Mouse (Mus musculus) G1E (cell line): ENCODE data around the gene Selenoo. TPM values are rescaled to one million over a fixed set of nuclear protein-coding genes. Genes with fewer than 3 reads are reported as not detected.

ENCODE experiments used
- ATAC-seq: 2 replicates; pipeline ENCODE4 v1.8.0; 2016; ENCODE audit warnings: mild to moderate bottlenecking; ENCODE audit not compliant: insufficient number of reproducible peaks, poor library complexity, low FRiP score, severe bottlenecking; ENCODE audit errors: extremely low read depth
- DNase-seq: peaks from one replicate; pipeline ENCODE4 v3.0.0; 2012; ENCODE audit warnings: low spot score
- H3K27me3 ChIP-seq: 2 replicates; pipeline ENCODE4 v1.6.1; 2012; ENCODE audit warnings: mild to moderate bottlenecking, low read length, inconsistent platforms; ENCODE audit not compliant: insufficient read depth
- H3K36me3 ChIP-seq: replicated peaks from 2 replicates; pipeline ENCODE3; 2012; ENCODE audit warnings: mild to moderate bottlenecking, inconsistent platforms
- H3K4me1 ChIP-seq: 2 replicates; pipeline ENCODE4 v1.6.1; 2012; ENCODE audit warnings: low read depth, low read length, inconsistent platforms, mixed read lengths; ENCODE audit not compliant: insufficient read depth
- H3K4me3 ChIP-seq: 2 replicates; pipeline ENCODE4 v1.5.1; 2012; ENCODE audit warnings: low read depth, mild to moderate bottlenecking, inconsistent platforms, low read length, moderate library complexity, mixed read lengths
- H3K9me3 ChIP-seq: replicated peaks from 2 replicates; pipeline ENCODE4 v1.6.1; 2012; ENCODE audit warnings: inconsistent platforms
- CTCF ChIP-seq: IDR thresholded peaks from 2 replicates; pipeline ENCODE4 v1.5.1; 2012; ENCODE audit warnings: low read depth, low read length, inconsistent platforms, mixed read lengths
- GATA1 ChIP-seq: IDR thresholded peaks from 2 replicates; pipeline ENCODE4 v1.6.1; 2012; ENCODE audit warnings: borderline replicate concordance, low read length, inconsistent platforms, mixed read lengths
- GATA2 ChIP-seq: IDR thresholded peaks from 2 replicates; pipeline ENCODE4 v1.6.1; 2012; ENCODE audit warnings: low read depth, low read length, inconsistent platforms, borderline replicate concordance
- POLR2AphosphoS5 ChIP-seq: IDR thresholded peaks from 2 replicates; pipeline ENCODE4 v1.6.1; 2012; ENCODE audit warnings: low read depth, low read length, inconsistent platforms; ENCODE audit not compliant: insufficient replicate concordance
- TAL1 ChIP-seq: conservative IDR thresholded peaks from 2 replicates; pipeline ENCODE4 v1.6.1; 2012; ENCODE audit warnings: low read depth, low read length, inconsistent platforms, mixed read lengths
- polyA plus RNA-seq: library from polyadenylated mRNA; stranded (reverse); fragments of >175 nt; gene quantifications from 2 replicates; pipeline ENCODE4 v1.2.3, GENCODE M21; 2012
- total RNA-seq, 2 experiments: library from RNA; stranded (forward) in 1 of 2; stranded (reverse) in 1 of 2; fragments of 200-1000 nt in 1 of 2; fragments of >200 nt in 1 of 2; fragmentation: Nextera tagmentation in 1 of 2; gene quantifications; 2 replicates each; pipeline ENCODE4 v1.2.3; 2014 to 2017

Gene Selenoo
- total and polyA plus RNA-seq, 3 experiments: 11.6 to 25.2 (median 17.8) TPM

GRCm38 (mm10) chr15:89060032-89060681 is 28.7 kb upstream of the Selenoo start:
- DNase-seq: no peak
- no peak for ATAC-seq
- Histone ChIP-seq H3K4me1 (no peaks in the 10 kb centered on the region; the same call in 1 of the 2 replicates), H3K27me3 (peaks cover 33% of the 10 kb centered on the region), H3K9me3 (peaks cover 4% of the 10 kb centered on the region), H3K4me3 (no peak overlapping the region; the same call in 1 of the 2 replicates), H3K36me3 (no peaks in the 10 kb centered on the region)
- TF ChIP-seq GATA1 (no peak), POLR2AphosphoS5 (no peak)

DNA sequence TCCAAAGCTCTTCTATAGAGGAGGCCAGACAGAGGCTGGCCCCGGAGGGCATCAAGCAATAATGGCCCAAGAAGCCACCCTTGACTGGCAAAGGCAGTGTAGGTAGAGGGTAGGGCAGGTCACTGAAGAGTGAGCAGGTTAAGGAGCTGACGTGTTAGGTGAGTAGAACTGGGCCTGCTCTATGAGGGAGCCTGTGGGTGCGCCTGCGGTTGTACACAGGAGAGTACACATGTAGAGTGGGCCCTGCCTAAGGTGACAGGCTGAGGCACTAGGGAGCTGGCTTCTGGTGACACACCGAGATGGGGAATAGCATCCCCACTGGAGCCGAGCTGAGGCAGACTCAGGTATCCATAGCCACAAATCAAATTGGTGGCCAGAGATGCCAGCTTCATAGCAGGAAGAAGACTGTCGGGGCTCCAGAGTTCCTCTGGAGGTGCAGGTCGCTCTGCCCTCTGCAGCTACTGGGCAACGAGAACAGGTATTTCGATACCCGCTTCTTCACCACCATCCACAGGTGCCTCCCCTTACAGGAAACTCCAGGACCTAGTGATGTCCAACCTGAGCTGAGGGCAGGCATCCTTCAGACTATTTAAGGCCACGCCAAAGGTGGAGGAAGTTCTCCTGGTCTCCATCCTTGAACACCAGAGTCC is 27.9 kb upstream of the Selenoo start:
- H3K4me3 ChIP-seq: no peak overlapping the region
- H3K9me3 ChIP-seq: peaks cover 4% of the 10 kb centered on the region
- DNase-seq (no peak), ATAC-seq (no peak)
- TF ChIP-seq POLR2AphosphoS5 (no peak), CTCF (no peak), GATA1 (no peak), GATA2 (no peak), TAL1 (no peak)
- H3K27me3 ChIP-seq: peaks cover 33% of the 10 kb centered on the region
- H3K4me1 ChIP-seq: no peaks in the 10 kb centered on the region; the same call in 1 of the 2 replicates
- no peaks in the 10 kb centered on the region for H3K36me3 ChIP-seq

- ATAC-seq (no peak), DNase-seq (no peak)
- TF ChIP-seq GATA2 (no peak), POLR2AphosphoS5 (no peak), CTCF (no peak), TAL1 (no peak), GATA1 (no peak)
- Histone ChIP-seq H3K9me3 (peaks cover 4% of the 10 kb centered on the region), H3K27me3 (peaks cover 31% of the 10 kb centered on the region), H3K36me3 (no peaks in the 10 kb centered on the region), H3K4me1 (no peaks in the 10 kb centered on the region; the same call in 1 of the 2 replicates), H3K4me3 (no peak overlapping the region)
Observed at GRCm38 (mm10) chr15:89061761-89062517, 26.9 kb upstream of the Selenoo start.

DNA sequence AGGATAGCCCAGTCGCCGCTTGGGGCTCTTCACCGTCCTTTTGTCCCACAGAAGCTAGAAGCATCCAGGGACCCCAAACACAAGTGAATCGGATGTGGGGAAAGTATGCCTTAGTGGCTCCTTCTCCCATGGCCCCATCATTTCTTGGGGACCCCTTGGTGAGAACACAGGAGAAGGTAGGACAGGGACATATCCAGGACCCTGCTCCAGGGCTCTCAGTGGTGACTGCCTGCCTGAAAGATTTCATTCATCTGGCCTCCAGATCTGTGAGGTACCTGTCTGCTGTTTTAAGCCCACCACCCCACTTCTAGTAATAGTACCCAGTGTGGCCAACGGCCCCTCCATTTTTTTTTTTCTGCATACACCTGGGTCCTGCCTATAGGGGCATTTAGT is 26.4 kb upstream of the Selenoo start:
- H3K4me1 ChIP-seq: no peaks in the 10 kb centered on the region; the same call in 1 of the 2 replicates
- DNase-seq (no peak), ATAC-seq (no peak)
- TF ChIP-seq GATA2: no peak
- no peak for TF ChIP-seq POLR2AphosphoS5
- TF ChIP-seq TAL1: no peak
- no peak for TF ChIP-seq GATA1
- no peak for TF ChIP-seq CTCF
- peaks cover 4% of the 10 kb centered on the region for H3K9me3 ChIP-seq
- no peaks in the 10 kb centered on the region for H3K36me3 ChIP-seq
- peaks cover 34% of the 10 kb centered on the region for H3K27me3 ChIP-seq
- H3K4me3 ChIP-seq: no peak overlapping the region

DNA sequence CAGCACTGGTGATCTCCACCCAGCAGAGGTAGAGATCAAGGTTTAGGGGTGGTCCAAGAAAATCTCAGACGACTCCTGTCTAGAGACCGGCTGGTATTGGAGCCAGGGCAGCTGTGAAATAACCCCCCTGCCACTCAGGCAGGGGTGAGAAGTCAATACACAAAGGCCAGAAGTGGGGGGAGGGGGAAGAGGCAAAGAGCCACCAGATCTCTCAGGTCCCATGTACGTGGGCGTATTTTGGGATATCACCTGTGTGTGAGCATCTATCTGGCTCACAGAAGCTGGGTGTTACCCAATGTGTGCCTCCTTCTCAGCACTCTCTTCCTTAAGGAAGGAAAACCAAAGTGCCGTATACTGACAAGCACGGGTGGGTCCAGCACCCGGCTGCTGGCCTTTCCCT is 25.9 kb upstream of the Selenoo start:
- Histone ChIP-seq H3K36me3 (no peaks in the 10 kb centered on the region), H3K4me1 (no peaks in the 10 kb centered on the region; the same call in 1 of the 2 replicates), H3K27me3 (peaks cover 37% of the 10 kb centered on the region), H3K4me3 (no peak overlapping the region), H3K9me3 (peaks cover 6% of the 10 kb centered on the region)
- ATAC-seq (no peak), DNase-seq (no peak)
- TF ChIP-seq POLR2AphosphoS5 (no peak), GATA1 (no peak), CTCF (no peak), TAL1 (no peak), GATA2 (no peak)

DNA sequence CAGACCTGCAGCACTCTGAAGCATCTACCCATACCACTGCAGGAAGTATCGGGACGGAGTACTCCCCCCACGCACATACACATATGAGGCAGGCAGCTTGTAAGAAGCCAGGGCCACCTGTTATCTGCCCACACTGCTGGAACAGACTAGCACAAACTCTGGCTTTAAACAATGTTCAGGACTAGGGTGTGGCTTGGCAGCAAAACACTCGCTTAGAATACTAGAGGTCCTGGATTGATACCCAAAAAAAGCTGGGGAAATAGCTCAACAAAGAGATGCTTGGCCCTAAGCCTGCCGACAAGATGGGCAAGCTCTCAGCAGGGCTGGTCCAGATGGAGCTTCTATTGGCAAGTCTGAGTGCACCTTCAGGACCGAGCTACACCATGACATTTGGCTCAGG is 25.3 kb upstream of the Selenoo start:
- no peak for TF ChIP-seq GATA1
- TF ChIP-seq CTCF: no peak
- TF ChIP-seq GATA2: no peak
- TF ChIP-seq POLR2AphosphoS5: no peak
- TF ChIP-seq TAL1: no peak
- H3K27me3 ChIP-seq: peaks cover 41% of the 10 kb centered on the region
- no peak for ATAC-seq
- H3K4me1 ChIP-seq: no peaks in the 10 kb centered on the region; the same call in 1 of the 2 replicates
- no peaks in the 10 kb centered on the region for H3K36me3 ChIP-seq
- H3K4me3 ChIP-seq: no peak overlapping the region
- DNase-seq: no peak
- peaks cover 7% of the 10 kb centered on the region for H3K9me3 ChIP-seq
